Mouse (Mus musculus) heart, embryonic 11.5 days (tissue): ENCODE measurements at regions not wholly inside any gene's neighbourhood (a gene's known extent, or its start where the extent isn't known, plus 50 kb on each side); places are given as distances from the start of the nearest gene placed in this dataset.

Source experiments
- ATAC-seq: fragments of 200-750 bp; cut with Nextera tagmentation; replicated peaks from 2 replicates; pipeline ENCODE4 v1.8.0; 2017; ENCODE audit warnings: moderate library complexity; ENCODE audit not compliant: insufficient number of reproducible peaks, low FRiP score, low TSS enrichment
- H3K27ac ChIP-seq: fragments of 300-500 bp; sonication (generic); 2 replicates; pipeline ENCODE4 v1.5.1; 2014; ENCODE audit warnings: mild to moderate bottlenecking, low read depth, low read length
- H3K27me3 ChIP-seq: fragments of 300-500 bp; sonication (generic); 2 replicates; pipeline ENCODE4 v1.6.1; 2014; ENCODE audit warnings: mild to moderate bottlenecking, low read length, mixed read lengths; ENCODE audit not compliant: control insufficient read depth, insufficient read depth
- H3K36me3 ChIP-seq: fragments of 300-500 bp; sonication (generic); 2 replicates; pipeline ENCODE4 v1.6.1; 2014; ENCODE audit warnings: mild to moderate bottlenecking, low read length, moderate library complexity, mixed read lengths; ENCODE audit not compliant: control insufficient read depth, insufficient read depth
- H3K4me1 ChIP-seq: fragments of 300-500 bp; sonication (generic); 2 replicates; pipeline ENCODE4 v1.6.1; 2014; ENCODE audit warnings: low read length; ENCODE audit not compliant: control insufficient read depth, insufficient read depth
- H3K4me2 ChIP-seq: fragments of 300-500 bp; sonication (generic); 2 replicates; pipeline ENCODE4 v1.6.1; 2014; ENCODE audit warnings: mild to moderate bottlenecking, moderate library complexity
- H3K4me3 ChIP-seq: fragments of 300-500 bp; sonication (generic); 2 replicates; pipeline ENCODE4 v1.5.1; 2014; ENCODE audit warnings: low read depth, low read length
- H3K9ac ChIP-seq: fragments of 300-500 bp; sonication (generic); 2 replicates; pipeline ENCODE4 v1.6.1; 2014; ENCODE audit warnings: mild to moderate bottlenecking, low read depth, low read length, moderate library complexity
- H3K9me3 ChIP-seq: fragments of 300-500 bp; sonication (generic); replicated peaks from 2 replicates; pipeline ENCODE4 v1.6.1; 2016; ENCODE audit warnings: low read length; ENCODE audit not compliant: control insufficient read depth
- WGBS: fragments of 180-500 bp; shearing (Covaris S2); extraction: QIAGEN DNeasy Blood & Tissue Kit; methylation state at CpG from one replicate; pipeline ENCODE4 v1.1.7; 2014; ENCODE audit not compliant: insufficient replicate concordance; 5-methylcytosine and 5-hydroxymethylcytosine counted together

GRCm38 (mm10) chrX:17026161-17026829 is 114.7 kb upstream of the Ndp start:
- no peaks in the 10 kb centered on the region for H3K36me3 ChIP-seq
- H3K4me3 ChIP-seq: no peak overlapping the region
- ATAC-seq: no peak
- no peaks in the 10 kb centered on the region for H3K9me3 ChIP-seq
- H3K4me1 ChIP-seq: no peaks in the 10 kb centered on the region
- no peak overlapping the region for H3K27ac ChIP-seq
- no peak overlapping the region for H3K9ac ChIP-seq
- no peaks in the 10 kb centered on the region for H3K27me3 ChIP-seq
- no peak overlapping the region for H3K4me2 ChIP-seq

- no peak overlapping the region for H3K9ac ChIP-seq
- no peaks in the 10 kb centered on the region for H3K36me3 ChIP-seq
- no peak overlapping the region for H3K27ac ChIP-seq
- H3K4me2 ChIP-seq: no peak overlapping the region
- no peaks in the 10 kb centered on the region for H3K27me3 ChIP-seq
- ATAC-seq: no peak
- H3K4me1 ChIP-seq: no peaks in the 10 kb centered on the region
- H3K9me3 ChIP-seq: no peaks in the 10 kb centered on the region
- no peak overlapping the region for H3K4me3 ChIP-seq
- 77% methylated on average over 1 of the region's 1 CpGs for WGBS
Observed at GRCm38 (mm10) chrX:17017823-17018222, 106.2 kb upstream of the Ndp start.

GRCm38 (mm10) chrX:17009188-17009587 is 97.6 kb upstream of the Ndp start:
- no peaks in the 10 kb centered on the region for H3K9me3 ChIP-seq
- H3K9ac ChIP-seq: no peak overlapping the region
- H3K4me3 ChIP-seq: no peak overlapping the region
- no peaks in the 10 kb centered on the region for H3K27me3 ChIP-seq
- no peak overlapping the region for H3K27ac ChIP-seq
- 52% methylated on average over 2 of the region's 2 CpGs for WGBS
- H3K4me1 ChIP-seq: no peaks in the 10 kb centered on the region
- H3K36me3 ChIP-seq: no peaks in the 10 kb centered on the region
- no peak overlapping the region for H3K4me2 ChIP-seq
- no peak for ATAC-seq

GRCm38 (mm10) chrX:16998578-16998977 is 87.0 kb upstream of the Ndp start:
- Histone ChIP-seq H3K4me3 (no peak overlapping the region), H3K4me2 (no peak overlapping the region), H3K4me1 (no peaks in the 10 kb centered on the region), H3K36me3 (no peaks in the 10 kb centered on the region), H3K9me3 (no peaks in the 10 kb centered on the region), H3K27ac (no peak overlapping the region), H3K9ac (no peak overlapping the region), H3K27me3 (no peaks in the 10 kb centered on the region)
- peak; percentile 65; the same call in 1 of the 2 replicates for ATAC-seq
- 35% methylated on average over 5 of the region's 5 CpGs for WGBS
